Mouse (Mus musculus) MEL (cell line): ENCODE measurements at regions not wholly inside any gene's neighbourhood (a gene's known extent, or its start where the extent isn't known, plus 50 kb on each side); places are given as distances from the start of the nearest gene placed in this dataset.

ENCODE experiments used
- BHLHE40 ChIP-seq: IDR thresholded peaks from 2 replicates; pipeline ENCODE4 v1.6.1; 2012; ENCODE audit warnings: low read depth, mild to moderate bottlenecking, inconsistent platforms, low read length, improper control_type of control experiment, borderline replicate concordance
- CTCF ChIP-seq, 3 experiments: IDR thresholded peaks in 2 of 3; conservative IDR thresholded peaks in 1 of 3; 2 replicates each; pipeline ENCODE4 v1.5.1; 2011 to 2012; ENCODE audit warnings: low read length in 3 of 3, low read depth in 2 of 3, mild to moderate bottlenecking in 2 of 3, improper control_type of control experiment in 1 of 3, inconsistent platforms in 1 of 3, mixed read lengths in 1 of 3, moderate library complexity in 1 of 3; ENCODE audit not compliant: control insufficient read depth in 1 of 3, insufficient read depth in 1 of 3, poor library complexity in 1 of 3, severe bottlenecking in 1 of 3
- E2F4 ChIP-seq: IDR thresholded peaks from 2 replicates; pipeline ENCODE4 v1.6.1; 2011; ENCODE audit warnings: low read depth, low read length, improper control_type of control experiment, borderline replicate concordance
- MEF2A ChIP-seq: IDR thresholded peaks from 2 replicates; pipeline ENCODE4 v1.6.1; 2014; ENCODE audit warnings: low read depth, mild to moderate bottlenecking, inconsistent platforms, low read length, improper control_type of control experiment; ENCODE audit not compliant: poor library complexity, insufficient replicate concordance, severe bottlenecking; ENCODE audit errors: extremely low read depth
- NRF1 ChIP-seq: IDR thresholded peaks from 2 replicates; pipeline ENCODE4 v1.6.1; 2014; ENCODE audit warnings: low read depth, mild to moderate bottlenecking, inconsistent platforms, low read length, improper control_type of control experiment, moderate library complexity; ENCODE audit not compliant: poor library complexity, insufficient read depth, severe bottlenecking
- POLR2A ChIP-seq, 2 experiments: IDR thresholded peaks; 2 replicates each; pipeline ENCODE4 v1.6.1; 2011 to 2012; ENCODE audit warnings: low read length in 2 of 2, mild to moderate bottlenecking in 2 of 2, control low read depth in 1 of 2, improper control_type of control experiment in 1 of 2, low read depth in 1 of 2, moderate library complexity in 1 of 2; ENCODE audit not compliant: control insufficient read depth in 1 of 2, insufficient read depth in 1 of 2, poor library complexity in 1 of 2
- RAD21 ChIP-seq: IDR thresholded peaks from 2 replicates; pipeline ENCODE4 v1.6.1; 2011; ENCODE audit warnings: mild to moderate bottlenecking, low read depth, low read length, improper control_type of control experiment
- RCOR1 ChIP-seq: IDR thresholded peaks from 2 replicates; pipeline ENCODE4 v1.6.1; 2012; ENCODE audit warnings: low read depth, mild to moderate bottlenecking, inconsistent platforms, low read length, improper control_type of control experiment
- SIN3A ChIP-seq: IDR thresholded peaks from 2 replicates; pipeline ENCODE4 v1.6.1; 2012; ENCODE audit warnings: low read length, improper control_type of control experiment, inconsistent platforms
- TAL1 ChIP-seq: IDR thresholded peaks from 2 replicates; pipeline ENCODE4 v1.6.1; 2012; ENCODE audit warnings: mild to moderate bottlenecking, inconsistent platforms, low read length, moderate library complexity, mixed read lengths
- TCF12 ChIP-seq: IDR thresholded peaks from 2 replicates; pipeline ENCODE4 v1.6.1; 2014; ENCODE audit warnings: low read depth, mild to moderate bottlenecking, inconsistent platforms, low read length, improper control_type of control experiment, moderate library complexity
- UBTF ChIP-seq: IDR thresholded peaks from 2 replicates; pipeline ENCODE4 v1.6.1; 2012; ENCODE audit warnings: low read depth, mild to moderate bottlenecking, inconsistent platforms, low read length, improper control_type of control experiment, moderate library complexity, borderline replicate concordance; ENCODE audit not compliant: insufficient read depth
- USF2 ChIP-seq, 2 experiments: IDR thresholded peaks; 2 replicates each; pipeline ENCODE4 v1.6.1; 2011 to 2012; ENCODE audit warnings: improper control_type of control experiment in 2 of 2, low read length in 2 of 2, borderline replicate concordance in 1 of 2, inconsistent platforms in 1 of 2, low read depth in 1 of 2, mild to moderate bottlenecking in 1 of 2; ENCODE audit not compliant: insufficient read depth in 1 of 2
- ZMIZ1 ChIP-seq: IDR thresholded peaks from 2 replicates; pipeline ENCODE4 v1.6.1; 2012; ENCODE audit warnings: low read depth, mild to moderate bottlenecking, inconsistent platforms, low read length, improper control_type of control experiment, moderate library complexity

DNA sequence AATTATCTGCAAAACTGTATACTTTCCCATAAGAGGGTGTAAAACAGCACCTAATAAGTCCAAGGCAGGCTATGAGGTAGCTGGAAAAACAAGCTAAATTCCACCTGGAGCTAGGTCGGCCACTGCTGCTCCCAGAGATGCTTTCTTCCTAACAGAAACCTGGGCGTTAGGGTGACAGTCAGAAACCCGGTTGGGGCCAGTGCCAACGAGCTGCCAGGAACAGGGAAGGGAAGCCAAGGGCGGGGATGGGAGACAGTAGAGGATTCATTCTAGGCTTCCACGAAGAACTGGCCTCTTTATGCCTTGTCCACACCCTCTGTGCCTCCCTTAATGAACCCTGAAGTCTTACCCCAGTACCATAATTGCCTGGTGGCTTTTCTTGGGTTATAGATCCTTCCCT lies 198.9 kb upstream of the Egln3 start:
- TF ChIP-seq BHLHE40 (no peak), TAL1 (no peak), TCF12 (no peak), ZMIZ1 (no peak), NRF1 (no peak), SIN3A (no peak), UBTF (no peak), POLR2A (IDR thresholded peaks at IDR 0.05; ENCODE audit: control insufficient read depth in 1 of 2, insufficient read depth in 1 of 2, low read depth in 1 of 2, low read length in 2 of 2, poor library complexity in 1 of 2) (no peak), RAD21 (no peak), CTCF (IDR thresholded peaks at IDR 0.05 in 2 of 3, conservative IDR thresholded peaks at IDR 0.05 in 1 of 3; ENCODE audit: control insufficient read depth in 1 of 3, insufficient read depth in 1 of 3, low read depth in 2 of 3, low read length in 3 of 3, poor library complexity in 1 of 3, severe bottlenecking in 1 of 3) (no peak), RCOR1 (no peak), E2F4 (no peak), MEF2A (no peak), USF2 (IDR thresholded peaks at IDR 0.05; ENCODE audit: borderline replicate concordance in 1 of 2, insufficient read depth in 1 of 2, low read depth in 1 of 2, low read length in 2 of 2) (no peak)
